Mouse (Mus musculus) ES-E14 (cell line): ENCODE measurements at regions not wholly inside any gene's neighbourhood (a gene's known extent, or its start where the extent isn't known, plus 50 kb on each side); places are given as distances from the start of the nearest gene placed in this dataset.

Source experiments
- DNase-seq: peaks from one replicate; pipeline ENCODE4 v3.0.0-alpha.2; 2013; ENCODE audit warnings: low read depth, low spot score
- H3K27ac ChIP-seq: 2 replicates; pipeline ENCODE4 v1.5.1; 2012; ENCODE audit warnings: low read depth, mild to moderate bottlenecking, low read length, moderate library complexity, mixed read lengths; ENCODE audit not compliant: poor library complexity, insufficient read depth, severe bottlenecking
- H3K36me3 ChIP-seq: 2 replicates; pipeline ENCODE4 v1.6.1; 2012; ENCODE audit warnings: mild to moderate bottlenecking, low read length, moderate library complexity, mixed read lengths; ENCODE audit not compliant: control insufficient read depth, poor library complexity, insufficient read depth, severe bottlenecking
- H3K4me1 ChIP-seq, 2 experiments: fragments of 150-350 bp in 1 of 2; sonication (generic) in 1 of 2; 2 replicates each; pipeline ENCODE4 v1.6.1; 2012; ENCODE audit warnings: low read length in 2 of 2, mild to moderate bottlenecking in 1 of 2, mixed read lengths in 1 of 2; ENCODE audit not compliant: control insufficient read depth in 2 of 2, insufficient read depth in 2 of 2, poor library complexity in 1 of 2
- H3K4me3 ChIP-seq, 2 experiments: fragments of 150-350 bp in 1 of 2; sonication (generic) in 1 of 2; 2 replicates each; pipeline ENCODE4 v1.5.1; 2012; ENCODE audit warnings: low read length in 2 of 2, low read depth in 1 of 2, mild to moderate bottlenecking in 1 of 2, mixed read lengths in 1 of 2; ENCODE audit not compliant: insufficient read depth in 1 of 2, poor library complexity in 1 of 2, severe bottlenecking in 1 of 2
- H3K9ac ChIP-seq: 2 replicates; pipeline ENCODE4 v1.6.1; 2012; ENCODE audit warnings: low read depth, mild to moderate bottlenecking, low read length, mixed read lengths; ENCODE audit not compliant: poor library complexity, insufficient read depth, severe bottlenecking
- H3K9me3 ChIP-seq: fragments of 150-350 bp; sonication (generic); 2 replicates; pipeline ENCODE4 v1.6.1; 2012; ENCODE audit warnings: low read depth, mild to moderate bottlenecking, low read length; ENCODE audit not compliant: control insufficient read depth, insufficient read depth
- CHD2 ChIP-seq: IDR thresholded peaks from 2 replicates; pipeline ENCODE4 v1.6.1; 2014; ENCODE audit warnings: mild to moderate bottlenecking, low read depth, low read length, inconsistent platforms
- HCFC1 ChIP-seq: IDR thresholded peaks from 2 replicates; pipeline ENCODE4 v1.6.1; 2012; ENCODE audit warnings: low read length, inconsistent platforms, borderline replicate concordance; ENCODE audit not compliant: insufficient read depth
- MAFK ChIP-seq: IDR thresholded peaks from 2 replicates; pipeline ENCODE4 v1.6.1; 2014; ENCODE audit warnings: mild to moderate bottlenecking, low read depth, low read length, inconsistent platforms; ENCODE audit not compliant: insufficient read depth
- ZC3H11A ChIP-seq: IDR thresholded peaks from 2 replicates; pipeline ENCODE4 v1.6.1; 2012; ENCODE audit warnings: low read depth, mild to moderate bottlenecking, inconsistent platforms, low read length, borderline replicate concordance
- ZNF384 ChIP-seq: IDR thresholded peaks from 2 replicates; pipeline ENCODE4 v1.6.1; 2012; ENCODE audit warnings: low read depth, low read length, inconsistent platforms
- in situ Hi-C, 2 experiments: fragments of 600-800 bp; cut with MboI; formaldehyde crosslinking; loops; one replicate each; pipeline ENCODE4 v1.15.1; 2025; ENCODE audit warnings: low sequenced_read_pairs in 2 of 2, inconsistent platforms in 1 of 2; ENCODE audit not compliant: unreplicated experiment in 2 of 2

GRCm38 (mm10) chr12:26799310-26799709 lies 330.3 kb downstream of the Cmpk2 start:
- no peak overlapping the region for H3K9ac ChIP-seq
- H3K4me1 ChIP-seq = no peaks in the 10 kb centered on the region
- H3K27ac ChIP-seq = no peak overlapping the region
- DNase-seq = no peak
- H3K9me3 ChIP-seq = no peaks in the 10 kb centered on the region
- no peak for TF ChIP-seq HCFC1
- TF ChIP-seq ZC3H11A = no peak
- no peak for TF ChIP-seq ZNF384
- no peak for TF ChIP-seq MAFK
- TF ChIP-seq CHD2 = no peak
- no peaks in the 10 kb centered on the region for H3K36me3 ChIP-seq
- in situ Hi-C loops = no loop called here
- no peak overlapping the region for H3K4me3 ChIP-seq

DNA sequence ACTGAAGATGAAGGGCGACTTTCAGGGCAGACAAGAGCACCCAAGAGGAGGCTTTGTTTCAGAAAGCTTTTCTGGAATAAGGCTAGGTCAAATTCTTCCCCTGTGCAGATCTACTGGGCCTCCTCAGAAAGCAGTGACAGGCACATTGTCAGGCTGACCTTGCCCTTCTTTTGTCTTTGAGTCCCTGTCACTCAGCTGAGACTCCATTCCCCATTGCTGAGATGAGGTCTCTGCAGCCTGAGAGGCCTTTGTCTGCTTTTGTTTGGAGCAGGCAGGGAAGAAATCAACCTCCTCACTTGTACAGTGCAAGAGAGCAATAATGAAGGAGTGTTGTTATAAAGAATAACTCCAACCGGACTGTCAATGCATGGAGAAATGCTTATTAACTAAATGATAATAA lies 327.4 kb downstream of the Cmpk2 start:
- no peak overlapping the region for H3K9ac ChIP-seq
- no peaks in the 10 kb centered on the region for H3K9me3 ChIP-seq
- no peak overlapping the region for H3K4me3 ChIP-seq
- H3K36me3 ChIP-seq = no peaks in the 10 kb centered on the region
- in situ Hi-C loops = no loop called here
- no peak for TF ChIP-seq HCFC1
- no peak for TF ChIP-seq ZC3H11A
- no peak for TF ChIP-seq CHD2
- no peak for TF ChIP-seq MAFK
- no peak for TF ChIP-seq ZNF384
- H3K4me1 ChIP-seq = no peaks in the 10 kb centered on the region
- H3K27ac ChIP-seq = no peak overlapping the region
- no peak for DNase-seq

DNA sequence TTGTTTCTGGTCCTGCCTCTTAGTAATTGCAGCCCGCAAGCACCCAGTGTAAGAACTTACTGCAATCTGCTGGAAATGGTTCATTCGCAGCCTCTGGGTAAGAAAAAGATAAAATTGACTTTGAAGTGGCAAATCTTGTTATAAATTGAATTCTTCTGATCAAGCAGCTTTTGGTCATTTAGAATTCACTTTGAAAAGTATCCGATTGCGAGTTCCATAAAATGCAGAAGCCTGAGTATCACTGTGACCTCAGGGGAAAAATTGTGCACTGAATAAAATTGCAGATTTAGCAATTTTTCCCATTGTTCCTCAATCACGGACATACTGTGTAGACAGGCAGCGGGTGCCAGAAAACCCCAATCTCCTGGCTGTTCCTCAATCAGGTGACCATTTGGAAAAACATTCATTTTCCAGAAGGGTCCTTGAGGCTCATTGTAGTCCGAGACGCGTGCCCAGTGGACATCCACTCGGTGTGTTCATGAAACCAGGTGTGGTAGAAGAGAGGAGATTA lies 320.4 kb downstream of the Cmpk2 start:
- DNase-seq = no peak
- Histone ChIP-seq H3K36me3 (no peaks in the 10 kb centered on the region), H3K27ac (no peak overlapping the region), H3K4me3 (no peak overlapping the region), H3K9me3 (no peaks in the 10 kb centered on the region), H3K4me1 (no peaks in the 10 kb centered on the region), H3K9ac (no peak overlapping the region)
- TF ChIP-seq MAFK = no peak
- no peak for TF ChIP-seq HCFC1
- TF ChIP-seq ZNF384 = no peak
- TF ChIP-seq ZC3H11A = no peak
- no peak for TF ChIP-seq CHD2
- in situ Hi-C loops = no loop called here

DNA sequence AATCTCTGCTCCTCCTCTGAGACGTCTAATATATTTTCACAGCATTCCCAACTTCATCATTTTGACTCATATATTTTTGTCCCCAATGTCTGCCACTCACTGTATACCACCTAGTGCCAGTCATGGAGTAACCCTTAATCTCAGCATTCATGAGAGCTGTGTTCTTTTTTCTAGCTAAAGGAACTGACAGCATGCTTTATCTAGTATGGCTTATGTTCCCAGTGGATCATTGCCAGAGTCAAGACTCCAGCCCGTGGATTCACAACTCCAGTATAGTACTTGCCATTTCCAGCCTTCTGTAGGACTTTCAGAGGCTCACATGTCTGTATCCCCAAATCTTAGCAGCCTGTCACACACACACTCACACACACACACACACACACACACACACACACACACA lies 316.5 kb downstream of the Cmpk2 start:
- no peak for TF ChIP-seq CHD2
- no peak for TF ChIP-seq ZNF384
- TF ChIP-seq ZC3H11A = no peak
- TF ChIP-seq HCFC1 = no peak
- TF ChIP-seq MAFK = no peak
- no peak for DNase-seq
- H3K27ac ChIP-seq = no peak overlapping the region
- no peaks in the 10 kb centered on the region for H3K9me3 ChIP-seq
- no peak overlapping the region for H3K9ac ChIP-seq
- H3K4me1 ChIP-seq = no peaks in the 10 kb centered on the region
- in situ Hi-C loops = no loop called here
- no peaks in the 10 kb centered on the region for H3K36me3 ChIP-seq
- H3K4me3 ChIP-seq = no peak overlapping the region

GRCm38 (mm10) chr12:26784426-26784825 lies 315.4 kb downstream of the Cmpk2 start:
- no peak overlapping the region for H3K9ac ChIP-seq
- no peak for TF ChIP-seq MAFK
- no peak for TF ChIP-seq HCFC1
- TF ChIP-seq ZC3H11A = no peak
- no peak for TF ChIP-seq ZNF384
- no peak for TF ChIP-seq CHD2
- no peak overlapping the region for H3K27ac ChIP-seq
- H3K4me3 ChIP-seq = no peak overlapping the region
- no peaks in the 10 kb centered on the region for H3K9me3 ChIP-seq
- no peaks in the 10 kb centered on the region for H3K36me3 ChIP-seq
- H3K4me1 ChIP-seq = no peaks in the 10 kb centered on the region
- in situ Hi-C loops = no loop called here
- DNase-seq = no peak
